Mouse (Mus musculus): ENCODE measurements around the gene Lrrc59. TPM values are rescaled to one million over a fixed set of nuclear protein-coding genes. Genes with fewer than 3 reads are reported as not detected.
"Not testable (repeated sequence)": the region's sequence is repeated elsewhere in the genome, so short reads cannot be mapped to it uniquely, and the experiment has no call there.

Lrrc59 gene
- polyA plus RNA-seq, 1 experiment from 2014 or later: 232 TPM

DNA sequence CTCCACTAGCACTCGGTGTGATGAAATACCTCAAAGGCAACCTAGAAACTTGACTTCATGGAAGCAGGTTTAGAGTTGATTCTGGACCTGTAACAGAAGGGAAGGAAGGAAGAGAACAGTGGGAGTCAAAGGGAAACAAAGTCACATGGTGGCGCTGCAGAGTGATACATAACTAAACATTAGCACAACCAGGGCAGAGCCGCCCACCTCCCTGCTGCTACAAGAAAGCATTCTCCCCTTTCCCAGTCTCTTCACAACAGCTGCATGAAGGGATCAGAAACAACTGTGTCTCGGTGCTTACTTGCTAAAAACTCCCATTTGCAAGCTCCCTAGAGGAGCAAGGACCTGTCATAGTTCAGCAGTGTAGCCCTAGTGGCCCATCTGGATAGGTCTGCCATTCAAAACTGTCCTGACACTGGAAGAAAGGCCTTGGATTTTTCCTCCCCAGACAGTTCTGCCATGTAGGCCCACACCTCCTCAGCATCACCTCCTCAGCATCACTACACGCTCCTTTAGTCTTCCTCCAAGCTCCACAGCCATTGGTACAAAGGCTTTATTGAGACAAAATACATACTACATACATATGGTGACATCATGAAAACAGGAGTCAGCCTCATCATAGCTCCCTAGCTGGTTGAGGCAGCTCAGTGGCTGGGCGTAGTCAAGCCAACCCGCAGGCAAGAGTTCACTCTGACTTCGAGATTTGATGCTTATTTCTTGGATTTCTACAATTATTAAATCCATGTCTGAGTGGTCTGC, 15.1 kb downstream of the Lrrc59 start:
- Histone ChIP-seq H3K27me3 (replicated peaks) (no peaks in the 10 kb centered on the region), H3K4me2 (replicated peaks) (no peak overlapping the region), H3K4me3 (replicated peaks) (no peak overlapping the region), H3K36me3 (peaks cover 63% of the 10 kb centered on the region), H3K4me1 (replicated peaks) (no peaks in the 10 kb centered on the region), H3K27ac (no peak overlapping the region), H3K9me3 (no peaks in the 10 kb centered on the region), H3K9ac (no peak overlapping the region)
- WGBS: 89% methylated on average over 8 of the region's 8 CpGs
- ATAC-seq: no peak

DNA sequence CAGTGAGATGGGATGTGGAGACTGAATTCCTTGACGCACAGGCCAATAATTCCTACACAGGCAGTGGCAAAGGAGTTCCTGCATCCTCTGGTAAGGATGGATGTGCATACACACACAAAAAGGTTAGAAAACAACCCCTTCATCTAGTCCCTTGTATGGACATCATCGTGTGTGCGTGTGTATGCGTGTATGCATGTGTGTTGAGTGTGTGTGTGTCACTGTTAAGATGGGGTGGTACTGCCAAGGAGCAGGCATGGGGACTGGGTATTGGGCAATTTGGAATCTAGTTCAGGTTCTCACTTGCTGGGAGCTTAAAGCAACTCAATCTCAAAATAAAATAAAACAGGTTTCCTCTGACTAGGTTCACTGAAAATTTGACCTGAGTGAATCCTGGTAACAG, 16.9 kb downstream of the Lrrc59 start:
- no peaks in the 10 kb centered on the region for H3K4me1 ChIP-seq (replicated peaks)
- peaks cover 55% of the 10 kb centered on the region for H3K36me3 ChIP-seq
- no peaks in the 10 kb centered on the region for H3K27me3 ChIP-seq (replicated peaks)
- no peak for ATAC-seq
- WGBS: 95% methylated on average over 4 of the region's 4 CpGs
- no peak overlapping the region for H3K27ac ChIP-seq
- H3K9ac ChIP-seq: no peak overlapping the region
- no peak overlapping the region for H3K4me2 ChIP-seq (replicated peaks)
- H3K4me3 ChIP-seq (replicated peaks): no peak overlapping the region
- no peaks in the 10 kb centered on the region for H3K9me3 ChIP-seq

DNA sequence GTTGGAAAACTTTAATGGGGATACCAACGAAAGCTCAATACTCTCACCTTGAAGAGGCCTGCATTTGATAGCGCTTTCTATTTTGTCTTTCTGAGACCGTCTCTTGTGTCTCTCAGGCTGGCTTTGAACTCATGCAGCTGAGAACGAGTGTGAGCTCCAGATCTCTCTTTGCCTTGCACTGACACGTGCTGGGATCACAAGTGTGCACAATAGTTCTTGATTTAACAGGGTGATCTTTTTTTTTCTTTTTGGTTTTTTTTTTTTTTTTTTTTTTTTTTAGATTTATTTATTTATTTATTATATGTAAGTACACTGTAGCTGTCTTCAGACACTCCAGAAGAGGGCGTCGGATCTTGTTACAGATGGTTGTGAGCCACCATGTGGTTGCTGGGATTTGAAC, 21.7 kb downstream of the Lrrc59 start:
- H3K27ac ChIP-seq; H3K27me3 ChIP-seq (replicated peaks); H3K4me3 ChIP-seq (replicated peaks); H3K4me2 ChIP-seq (replicated peaks); H3K4me1 ChIP-seq (replicated peaks); ATAC-seq; H3K9ac ChIP-seq; H3K9me3 ChIP-seq: not testable (repeated sequence)
- 94% methylated on average over 7 of the region's 7 CpGs for WGBS
- peaks cover 20% of the 10 kb centered on the region; the same call in 1 of the 2 replicates for H3K36me3 ChIP-seq

DNA sequence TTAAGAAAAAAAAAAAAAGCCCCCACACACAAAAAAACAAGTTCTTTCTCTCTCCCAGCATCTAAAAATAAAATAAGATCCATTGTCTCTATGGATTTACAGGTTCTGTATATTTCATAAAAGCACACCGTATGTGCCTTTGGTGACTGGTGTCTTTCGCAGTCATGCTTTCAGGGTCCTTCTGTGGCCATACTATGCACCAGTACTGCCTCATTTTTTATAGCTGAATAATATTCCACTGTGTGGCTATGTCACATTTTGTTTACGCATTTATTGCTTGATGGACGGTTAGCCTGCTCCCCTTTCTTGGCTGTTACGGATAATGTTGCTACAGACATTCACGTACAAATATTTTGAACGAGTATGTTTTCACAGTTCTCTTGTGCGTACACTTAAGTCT, 23.4 kb downstream of the Lrrc59 start:
- H3K9ac ChIP-seq: no peak overlapping the region
- peaks cover 12% of the 10 kb centered on the region; the same call in 1 of the 2 replicates for H3K36me3 ChIP-seq

DNA sequence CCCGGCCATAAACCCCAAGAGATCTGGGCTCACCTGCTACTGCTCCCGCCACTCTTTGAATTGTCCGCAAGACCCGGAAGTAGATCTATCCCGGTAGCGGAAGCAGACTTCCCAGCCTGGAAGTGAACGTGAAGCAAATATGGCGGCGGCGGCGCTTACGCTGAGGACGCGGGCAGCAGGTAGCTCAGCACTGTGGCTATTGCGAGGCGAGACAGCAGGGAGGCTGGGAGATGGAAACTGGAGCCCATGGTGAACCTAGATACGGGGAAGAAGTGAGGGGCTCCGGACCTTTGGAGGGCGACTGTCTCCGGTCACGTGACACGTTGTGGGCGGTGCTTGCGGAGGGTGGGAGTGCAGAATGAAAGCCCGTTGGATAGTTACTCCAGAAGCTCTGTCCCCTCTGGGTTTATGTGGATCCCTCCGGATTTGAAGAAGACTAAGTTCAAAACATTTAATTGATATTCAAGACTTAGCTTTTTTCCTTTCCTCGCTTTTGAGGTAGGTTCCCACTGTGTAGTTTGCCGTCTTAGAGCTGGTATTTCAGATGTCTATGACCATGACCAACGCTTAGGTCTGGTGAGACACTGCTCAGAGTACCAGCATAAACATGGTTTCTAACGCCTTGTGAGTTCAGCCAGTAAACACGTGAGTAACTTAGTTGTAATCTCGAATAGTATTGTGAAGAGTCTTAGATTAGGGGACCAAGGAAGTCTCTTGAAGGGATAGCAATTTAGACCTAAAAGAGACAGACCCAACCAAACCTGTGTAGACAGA, 24.3 kb downstream of the Lrrc59 start, which contains the start of the genes Mrpl27 and Eme1:
Gene Mrpl27 (plus strand): TSS at position 105 of the 774 bp plus-strand sequence.
Gene Eme1 (minus strand): TSS at position 302 of the 774 bp plus-strand sequence.
- peak within 1 kb of the TSS; percentile 73 for H3K4me2 ChIP-seq (replicated peaks)
- peaks cover 11% of the 10 kb centered on the region; the same call in 1 of the 2 replicates for H3K36me3 ChIP-seq
- peak within 1 kb of the TSS; percentile 38 for H3K9ac ChIP-seq
- WGBS: under 1% methylated on average over 32 of the region's 32 CpGs
- no peaks in the 10 kb centered on the region for H3K27me3 ChIP-seq (replicated peaks)
- peak within 1 kb of the TSS; percentile 92 for H3K27ac ChIP-seq
- H3K4me3 ChIP-seq (replicated peaks): peak within 1 kb of the TSS; percentile 63
- peaks cover 5% of the 10 kb centered on the region; the same call in 1 of the 2 replicates for H3K4me1 ChIP-seq (replicated peaks)
- no peaks in the 10 kb centered on the region for H3K9me3 ChIP-seq
- peak; percentile 94 for ATAC-seq

More for the DNA sequence above, 23.4 kb downstream of the Lrrc59 start:
- Histone ChIP-seq H3K4me3 (replicated peaks) (peak overlapping the region; percentile 63), H3K27me3 (replicated peaks) (no peaks in the 10 kb centered on the region), H3K27ac (no peak overlapping the region), H3K9me3 (no peaks in the 10 kb centered on the region), H3K4me2 (replicated peaks) (peak overlapping the region; percentile 52), H3K4me1 (replicated peaks) (peaks cover 5% of the 10 kb centered on the region; the same call in 1 of the 2 replicates)
- 45% methylated on average over 8 of the region's 8 CpGs for WGBS
- ATAC-seq: no peak

DNA sequence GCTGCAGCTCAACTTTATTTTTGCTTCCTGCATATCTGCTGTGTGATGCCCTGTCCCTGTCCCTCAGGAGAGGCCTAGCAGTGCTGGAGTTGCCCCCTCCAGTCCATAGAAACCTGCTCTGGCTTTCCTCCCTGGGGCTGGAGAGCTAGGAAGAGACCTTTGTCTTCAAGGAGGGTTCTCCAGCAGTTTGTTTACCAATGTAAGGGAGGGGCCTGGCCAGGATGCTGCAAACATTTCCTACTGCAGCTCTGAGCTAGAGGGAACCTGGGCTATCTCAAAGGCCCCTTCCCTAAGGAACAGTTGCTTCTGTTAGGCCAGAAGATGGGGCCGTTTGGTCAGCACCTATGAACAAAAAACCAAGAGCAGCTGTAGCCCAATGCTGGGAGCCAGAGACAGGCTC, 31.8 kb downstream of the Lrrc59 start:
- Histone ChIP-seq H3K27me3 (replicated peaks) (no peaks in the 10 kb centered on the region), H3K9ac (no peak overlapping the region), H3K4me1 (replicated peaks) (no peaks in the 10 kb centered on the region), H3K27ac (no peak overlapping the region), H3K4me2 (replicated peaks) (no peak overlapping the region), H3K9me3 (no peaks in the 10 kb centered on the region), H3K4me3 (replicated peaks) (no peak overlapping the region), H3K36me3 (peaks cover 44% of the 10 kb centered on the region)
- WGBS: 47% methylated on average over 1 of the region's 1 CpGs
- ATAC-seq: no peak

DNA sequence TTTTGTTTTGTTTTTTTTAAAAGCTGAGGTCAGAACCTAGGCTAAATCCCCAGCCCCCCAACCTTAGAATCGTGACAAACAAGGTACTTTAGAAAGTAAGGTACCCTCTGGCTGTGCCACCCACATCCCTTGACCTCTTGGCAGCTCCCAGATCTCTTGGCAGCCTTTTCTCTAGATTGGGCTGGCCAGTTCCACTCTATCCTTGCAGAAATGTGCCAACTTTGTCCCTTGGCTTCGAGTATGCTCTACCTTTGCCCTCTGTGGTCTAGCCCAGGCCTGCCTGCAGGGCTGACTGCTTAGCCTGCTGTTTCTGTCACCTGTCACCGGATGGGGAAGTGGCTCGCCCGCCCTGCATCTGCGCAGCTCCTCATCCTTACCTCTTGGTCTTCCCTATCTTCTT, 35.7 kb downstream of the Lrrc59 start:
- H3K9ac ChIP-seq: no peak overlapping the region
- no peaks in the 10 kb centered on the region for H3K27me3 ChIP-seq (replicated peaks)
- no peak overlapping the region for H3K4me3 ChIP-seq (replicated peaks)
- peaks cover 45% of the 10 kb centered on the region for H3K36me3 ChIP-seq
- no peak overlapping the region for H3K4me2 ChIP-seq (replicated peaks)
- ATAC-seq: no peak
- 94% methylated on average over 6 of the region's 6 CpGs for WGBS
- H3K27ac ChIP-seq: no peak overlapping the region
- no peaks in the 10 kb centered on the region for H3K4me1 ChIP-seq (replicated peaks)
- no peaks in the 10 kb centered on the region for H3K9me3 ChIP-seq

DNA sequence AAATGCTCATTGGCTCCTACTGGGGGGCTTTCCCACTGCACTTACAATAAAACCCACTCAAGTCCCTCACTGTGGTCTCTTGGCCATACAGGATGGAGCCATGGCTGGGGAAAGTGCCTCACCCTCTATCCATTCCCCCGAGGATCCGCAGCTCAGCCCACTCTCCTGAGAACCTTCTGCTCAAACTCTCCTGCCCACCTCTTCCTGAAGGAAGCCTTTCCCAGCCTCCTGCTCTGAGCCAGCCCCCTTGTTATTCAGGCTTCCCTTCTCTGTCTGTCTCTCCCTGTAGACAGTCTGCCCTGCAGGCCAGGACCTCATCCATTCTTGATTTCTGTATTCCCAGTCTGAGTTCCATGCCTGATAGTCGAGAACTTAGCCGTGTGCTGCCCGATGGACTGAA, 45.4 kb downstream of the Lrrc59 start:
- Histone ChIP-seq H3K36me3 (0 out of 2 replicates have a peak, but pooled peaks cover 5% of the 10 kb centered on the region), H3K9ac (no peak overlapping the region), H3K27me3 (replicated peaks) (no peaks in the 10 kb centered on the region), H3K27ac (no peak overlapping the region), H3K4me2 (replicated peaks) (no peak overlapping the region), H3K4me3 (replicated peaks) (no peak overlapping the region), H3K9me3 (no peaks in the 10 kb centered on the region), H3K4me1 (replicated peaks) (peaks cover 26% of the 10 kb centered on the region)
- WGBS: 78% methylated on average over 5 of the region's 5 CpGs
- no peak for ATAC-seq

DNA sequence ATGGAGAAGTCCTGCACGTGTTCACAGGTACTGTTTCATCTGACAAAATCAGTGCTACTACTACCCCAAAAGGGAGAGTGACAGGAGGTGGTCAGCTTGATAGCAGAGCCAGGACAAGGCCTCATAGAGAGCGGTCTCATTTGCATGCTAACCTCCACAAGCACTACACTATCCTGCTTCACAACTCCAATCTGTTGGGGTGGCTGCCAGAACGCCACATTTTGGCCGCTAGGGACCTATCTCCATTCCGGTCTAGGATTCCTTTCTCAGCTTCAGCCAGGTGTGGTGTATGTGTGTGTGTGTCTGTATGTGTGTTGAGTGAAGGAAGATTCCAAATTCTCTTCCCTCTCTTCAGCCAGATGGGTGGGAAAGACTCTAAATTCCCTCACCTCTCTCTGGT, 45.9 kb downstream of the Lrrc59 start:
- Histone ChIP-seq H3K4me2 (replicated peaks) (peak overlapping the region; percentile 81), H3K9ac (no peak overlapping the region), H3K4me1 (replicated peaks) (peaks cover 26% of the 10 kb centered on the region), H3K4me3 (replicated peaks) (no peak overlapping the region), H3K27ac (no peak overlapping the region), H3K36me3 (0 out of 2 replicates have a peak, but pooled peaks cover under 1% of the 10 kb centered on the region), H3K9me3 (no peaks in the 10 kb centered on the region), H3K27me3 (replicated peaks) (no peaks in the 10 kb centered on the region)
- ATAC-seq: no peak
- 76% methylated on average over 5 of the region's 5 CpGs for WGBS

DNA sequence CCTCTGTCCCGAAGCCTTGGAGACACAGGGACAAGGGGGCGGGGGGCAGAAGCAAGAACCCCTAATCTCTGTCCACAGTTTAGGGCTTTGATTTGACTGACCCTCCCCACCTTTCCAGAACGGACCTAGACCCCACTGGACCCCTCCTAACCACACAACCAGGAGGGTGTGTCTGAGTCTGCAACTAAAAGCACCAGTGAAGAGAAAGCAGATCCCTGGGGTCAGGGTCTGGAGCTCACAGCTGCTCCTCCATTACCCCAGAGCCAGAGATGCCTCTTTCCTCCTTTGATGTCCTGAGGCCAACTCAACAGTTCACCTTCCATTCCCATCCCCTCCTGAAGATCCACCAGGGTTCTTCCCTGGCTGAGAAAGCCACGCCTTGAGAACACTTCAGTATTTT, 46.7 kb downstream of the Lrrc59 start:
- Histone ChIP-seq H3K27me3 (replicated peaks) (no peaks in the 10 kb centered on the region), H3K9me3 (no peaks in the 10 kb centered on the region), H3K4me2 (replicated peaks) (peak overlapping the region; percentile 81), H3K4me1 (replicated peaks) (peaks cover 26% of the 10 kb centered on the region), H3K27ac (peak overlapping the region; percentile 89; the same call in 1 of the 2 replicates), H3K9ac (peak overlapping the region; percentile 98), H3K36me3 (no peaks in the 10 kb centered on the region), H3K4me3 (replicated peaks) (peak overlapping the region; percentile 92)
- ATAC-seq: no peak; the same call in 1 of the 2 replicates
- 37% methylated on average over 4 of the region's 4 CpGs for WGBS

DNA sequence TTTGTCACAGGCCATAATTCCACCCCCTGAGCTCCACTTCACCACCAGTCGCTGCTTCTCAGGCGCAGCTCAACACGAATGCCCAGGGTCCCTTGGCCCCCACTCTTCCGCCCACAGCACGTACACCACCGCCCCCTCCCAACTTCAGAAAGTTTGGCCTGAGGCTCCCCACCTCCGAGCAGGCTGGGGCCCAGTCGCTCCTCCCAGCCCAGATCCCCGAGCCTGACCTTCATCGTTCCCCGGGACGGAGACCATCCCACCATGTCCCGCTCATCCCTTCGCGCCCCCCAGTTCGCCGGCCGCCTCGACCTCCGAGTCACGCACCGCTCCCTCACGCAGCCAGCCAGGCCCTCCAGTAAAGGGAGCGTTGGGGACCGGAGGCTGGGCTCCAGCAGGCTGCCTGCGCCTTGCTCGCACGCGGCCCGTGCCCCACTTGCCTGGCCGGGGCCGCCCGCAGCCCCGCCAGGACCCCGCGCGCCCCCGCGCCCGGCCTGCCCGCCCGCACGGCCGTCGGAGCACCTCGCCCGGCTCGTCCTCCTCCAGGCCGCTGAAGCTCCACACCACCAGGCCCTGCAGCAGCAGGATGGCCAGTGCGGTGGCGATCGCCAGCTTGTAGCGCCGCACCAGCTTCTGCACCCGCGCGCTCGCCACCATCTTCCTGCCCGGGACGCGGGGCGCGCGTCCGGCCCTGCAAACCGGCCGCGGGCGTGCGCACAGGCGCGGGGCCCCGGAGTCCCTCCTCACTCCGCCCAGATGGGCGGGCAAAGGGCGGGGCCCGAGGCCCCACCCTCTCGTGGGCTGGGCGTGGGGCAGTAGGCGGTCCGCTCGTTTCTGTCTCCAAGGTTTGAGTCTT, 47.4 kb downstream of the Lrrc59 start, which contains the start of gene Xylt2:
Gene Xylt2 (minus strand): TSS at position 762 of the 853 bp plus-strand sequence.
- H3K36me3 ChIP-seq: no peaks in the 10 kb centered on the region
- H3K9me3 ChIP-seq: no peaks in the 10 kb centered on the region
- peaks cover 26% of the 10 kb centered on the region for H3K4me1 ChIP-seq (replicated peaks)
- H3K4me2 ChIP-seq (replicated peaks): peak within 1 kb of the TSS; percentile 81
- peak within 1 kb of the TSS; percentile 92 for H3K4me3 ChIP-seq (replicated peaks)
- H3K27ac ChIP-seq: peak within 1 kb of the TSS; percentile 89
- ATAC-seq: peak; percentile 97
- under 1% methylated on average over 79 of the region's 82 CpGs for WGBS
- no peaks in the 10 kb centered on the region for H3K27me3 ChIP-seq (replicated peaks)
- peak within 1 kb of the TSS; percentile 98 for H3K9ac ChIP-seq

All from intestine, embryonic 15.5 days (tissue).